Mouse (Mus musculus) ES-Bruce4 (cell line): ENCODE measurements around the gene Wdr89. TPM values are rescaled to one million over a fixed set of nuclear protein-coding genes. Genes with fewer than 3 reads are reported as not detected.
"Not testable (repeated sequence)": the region's sequence is repeated elsewhere in the genome, so short reads cannot be mapped to it uniquely, and the experiment has no call there.

Experiments
- H3K27ac ChIP-seq: 2 replicates; pipeline ENCODE4 v1.5.1; 2012; ENCODE audit warnings: low read length, inconsistent platforms; ENCODE audit not compliant: insufficient read depth
- H3K27me3 ChIP-seq: 2 replicates; pipeline ENCODE4 v1.6.1; 2012; ENCODE audit warnings: mild to moderate bottlenecking, low read length, inconsistent platforms; ENCODE audit not compliant: control insufficient read depth, poor library complexity, insufficient read depth, severe bottlenecking
- H3K36me3 ChIP-seq: 2 replicates; pipeline ENCODE4 v1.6.1; 2012; ENCODE audit warnings: inconsistent platforms, mild to moderate bottlenecking, low read length, moderate library complexity; ENCODE audit not compliant: control insufficient read depth, poor library complexity, insufficient read depth, severe bottlenecking
- H3K4me1 ChIP-seq: one replicate; pipeline ENCODE4 v1.8.1; 2011; ENCODE audit warnings: low read length; ENCODE audit not compliant: control insufficient read depth, insufficient read depth
- H3K4me3 ChIP-seq: 2 replicates; pipeline ENCODE4 v1.5.1; 2011; ENCODE audit warnings: low read depth, mild to moderate bottlenecking, low read length
- H3K9ac ChIP-seq: 2 replicates; pipeline ENCODE4 v1.6.1; 2012; ENCODE audit warnings: low read depth, mild to moderate bottlenecking, inconsistent platforms; ENCODE audit not compliant: poor library complexity, severe bottlenecking
- H3K9me3 ChIP-seq: replicated peaks from 2 replicates; pipeline ENCODE4 v1.6.1; 2012; ENCODE audit warnings: mild to moderate bottlenecking, low read length, inconsistent platforms; ENCODE audit not compliant: control insufficient read depth, poor library complexity, insufficient read depth, severe bottlenecking
- CTCF ChIP-seq: IDR thresholded peaks from one replicate; pipeline ENCODE4 v1.8.1; 2011; ENCODE audit warnings: low read depth, low read length
- EP300 ChIP-seq: IDR thresholded peaks from 2 replicates; pipeline ENCODE4 v1.6.1; 2011; ENCODE audit warnings: low read depth, low read length; ENCODE audit not compliant: insufficient read depth
- POLR2A ChIP-seq: IDR thresholded peaks from one replicate; pipeline ENCODE4 v1.8.1; 2011; ENCODE audit warnings: low read length; ENCODE audit not compliant: insufficient read depth
- polyA plus RNA-seq: library from polyadenylated mRNA; stranded (reverse); fragments of >200 nt; gene quantifications from 2 replicates; pipeline ENCODE4 v1.2.4, GENCODE M21; 2011; ENCODE audit warnings: low read depth; ENCODE audit not compliant: missing spikeins, insufficient read depth, insufficient read length

The Wdr89 gene
- polyA plus RNA-seq, 1 experiment = 75.8 TPM

- Histone ChIP-seq H3K4me3 (no peak overlapping the region), H3K27me3 (no peaks in the 10 kb centered on the region), H3K9ac (no peak overlapping the region), H3K36me3 (no peaks in the 10 kb centered on the region), H3K9me3 (no peaks in the 10 kb centered on the region), H3K4me1 (no peaks in the 10 kb centered on the region), H3K27ac (no peak overlapping the region)
- no peak for TF ChIP-seq CTCF
- no peak for TF ChIP-seq EP300
- TF ChIP-seq POLR2A = no peak
Observed at GRCm38 (mm10) chr12:75687314-75687713, 18.0 kb upstream of the Wdr89 start.

GRCm38 (mm10) chr12:75684026-75684425 lies 14.7 kb upstream of the Wdr89 start:
- not testable (repeated sequence) for H3K27ac ChIP-seq, H3K27me3 ChIP-seq, H3K4me3 ChIP-seq, H3K9ac ChIP-seq, H3K9me3 ChIP-seq, H3K4me1 ChIP-seq, H3K36me3 ChIP-seq

GRCm38 (mm10) chr12:75683598-75683997 lies 14.3 kb upstream of the Wdr89 start:
- H3K9me3 ChIP-seq = no peaks in the 10 kb centered on the region
- no peaks in the 10 kb centered on the region for H3K4me1 ChIP-seq
- H3K27me3 ChIP-seq = no peaks in the 10 kb centered on the region
- H3K27ac ChIP-seq = no peak overlapping the region
- H3K4me3 ChIP-seq = no peak overlapping the region
- TF ChIP-seq POLR2A = no peak
- TF ChIP-seq EP300 = no peak
- no peak for TF ChIP-seq CTCF
- H3K9ac ChIP-seq = no peak overlapping the region
- no peaks in the 10 kb centered on the region for H3K36me3 ChIP-seq

- no peak overlapping the region for H3K4me3 ChIP-seq
- TF ChIP-seq EP300 (no peak), CTCF (no peak), POLR2A (no peak)
- no peak overlapping the region for H3K9ac ChIP-seq
- H3K27ac ChIP-seq = no peak overlapping the region
- H3K36me3 ChIP-seq = no peaks in the 10 kb centered on the region
- H3K4me1 ChIP-seq = no peaks in the 10 kb centered on the region
- no peaks in the 10 kb centered on the region for H3K27me3 ChIP-seq
- no peaks in the 10 kb centered on the region for H3K9me3 ChIP-seq
Observed at GRCm38 (mm10) chr12:75682842-75683241, 13.5 kb upstream of the Wdr89 start.

GRCm38 (mm10) chr12:75681101-75681500 lies 11.8 kb upstream of the Wdr89 start:
- Histone ChIP-seq H3K27ac (no peak overlapping the region), H3K4me1 (no peaks in the 10 kb centered on the region), H3K36me3 (no peaks in the 10 kb centered on the region), H3K27me3 (no peaks in the 10 kb centered on the region), H3K9ac (no peak overlapping the region), H3K4me3 (no peak overlapping the region), H3K9me3 (no peaks in the 10 kb centered on the region)
- TF ChIP-seq EP300 (no peak), POLR2A (no peak), CTCF (no peak)

- Histone ChIP-seq H3K4me1 (no peaks in the 10 kb centered on the region), H3K36me3 (no peaks in the 10 kb centered on the region), H3K9me3 (no peaks in the 10 kb centered on the region), H3K27ac (no peak overlapping the region), H3K9ac (no peak overlapping the region), H3K4me3 (no peak overlapping the region), H3K27me3 (no peaks in the 10 kb centered on the region)
- TF ChIP-seq POLR2A (no peak), CTCF (no peak), EP300 (no peak)
Observed at GRCm38 (mm10) chr12:75678393-75678792, 9.1 kb upstream of the Wdr89 start.

- Histone ChIP-seq H3K27me3 (no peaks in the 10 kb centered on the region), H3K27ac (no peak overlapping the region), H3K4me3 (no peak overlapping the region), H3K9ac (no peak overlapping the region), H3K36me3 (no peaks in the 10 kb centered on the region), H3K9me3 (no peaks in the 10 kb centered on the region), H3K4me1 (no peaks in the 10 kb centered on the region)
- TF ChIP-seq CTCF (no peak), POLR2A (no peak), EP300 (no peak)
Observed at GRCm38 (mm10) chr12:75672630-75673029, 3.3 kb upstream of the Wdr89 start.
